Mouse (Mus musculus): Measurements from ENCODE around the gene Syt17. TPM values are rescaled to one million over a fixed set of nuclear protein-coding genes. Genes with fewer than 3 reads are reported as not detected.
A peak's percentile ranks its signal among the peaks of the same experiment; 100 is the strongest.

Syt17 gene
- polyA plus RNA-seq, 1 experiment = 0.25 TPM

DNA sequence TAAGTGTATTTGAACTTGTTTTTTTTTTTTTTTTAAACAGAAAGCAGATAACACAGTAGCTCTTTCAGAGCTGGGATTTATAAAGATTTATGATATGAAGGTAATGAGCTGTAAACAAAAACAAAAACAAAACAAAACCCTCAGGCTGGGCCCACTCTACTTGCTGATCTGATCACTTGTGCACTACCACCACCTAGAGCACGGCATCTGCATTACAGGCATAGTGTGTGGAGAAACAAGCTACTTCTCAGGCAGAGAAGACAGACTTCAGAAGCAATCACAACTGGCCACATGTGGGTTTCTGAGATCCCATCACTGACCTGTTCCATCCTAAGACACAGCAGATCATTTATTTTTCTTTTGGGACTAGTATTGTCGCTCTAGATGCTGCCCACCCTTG lies 38.6 kb downstream of the Syt17 start:
- Histone ChIP-seq H3K27ac (ENCODE audit: insufficient read depth, low read length) (no peak overlapping the region), H3K27me3 (ENCODE audit: control insufficient read depth, insufficient read depth, low read length) (no peaks in the 10 kb centered on the region), H3K36me3 (ENCODE audit: control insufficient read depth, insufficient read depth, low read length) (no peaks in the 10 kb centered on the region), H3K4me1 (ENCODE audit: control insufficient read depth, insufficient read depth, insufficient read length) (no peaks in the 10 kb centered on the region), H3K4me3 (ENCODE audit: extremely low read depth, insufficient read depth, insufficient read length) (no peak overlapping the region)
- DNase-seq (ENCODE audit: low read depth in 1 of 2, low spot score in 2 of 2) = no peak
- WGBS = 31% methylated on average over 2 of the region's 2 CpGs
- no peak for TF ChIP-seq POLR2A (IDR thresholded peaks at IDR 0.05; ENCODE audit: low read depth, low read length)
- peak; percentile 27; the same call in 1 of the 2 replicates for TF ChIP-seq CTCF (IDR thresholded peaks at IDR 0.05; ENCODE audit: extremely low read depth, insufficient read depth, insufficient read length, insufficient replicate concordance)

DNA sequence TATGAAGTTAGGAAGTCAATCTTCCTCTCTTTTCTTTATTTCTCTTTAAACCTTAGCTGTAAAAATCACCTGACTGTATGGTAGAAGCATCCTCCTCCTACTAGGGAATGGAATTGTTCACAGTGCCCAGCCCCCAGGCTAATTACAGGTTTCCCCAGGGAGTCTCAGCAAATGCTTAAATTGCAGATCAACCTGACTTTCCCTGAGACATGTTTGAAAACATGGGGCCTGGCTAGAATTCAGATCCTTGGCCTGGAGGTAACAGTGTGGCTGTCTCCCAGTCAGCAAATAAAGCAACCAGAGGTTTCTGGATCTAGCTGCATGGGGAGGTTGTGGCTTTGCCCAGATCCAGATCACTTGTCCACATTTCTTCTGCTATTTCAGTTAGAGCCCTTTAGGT lies 42.8 kb downstream of the Syt17 start:
- H3K4me3 ChIP-seq (ENCODE audit: extremely low read depth, insufficient read depth, insufficient read length) = no peak overlapping the region
- H3K4me1 ChIP-seq (ENCODE audit: control insufficient read depth, insufficient read depth, insufficient read length) = no peaks in the 10 kb centered on the region
- no peak overlapping the region for H3K27ac ChIP-seq (ENCODE audit: insufficient read depth, low read length)
- TF ChIP-seq POLR2A (IDR thresholded peaks at IDR 0.05; ENCODE audit: low read depth, low read length) (no peak), CTCF (IDR thresholded peaks at IDR 0.05; ENCODE audit: extremely low read depth, insufficient read depth, insufficient read length, insufficient replicate concordance) (no peak)
- H3K36me3 ChIP-seq (ENCODE audit: control insufficient read depth, insufficient read depth, low read length) = no peaks in the 10 kb centered on the region
- no peak for DNase-seq (ENCODE audit: low read depth in 1 of 2, low spot score in 2 of 2)
- H3K27me3 ChIP-seq (ENCODE audit: control insufficient read depth, insufficient read depth, low read length) = no peaks in the 10 kb centered on the region

DNA sequence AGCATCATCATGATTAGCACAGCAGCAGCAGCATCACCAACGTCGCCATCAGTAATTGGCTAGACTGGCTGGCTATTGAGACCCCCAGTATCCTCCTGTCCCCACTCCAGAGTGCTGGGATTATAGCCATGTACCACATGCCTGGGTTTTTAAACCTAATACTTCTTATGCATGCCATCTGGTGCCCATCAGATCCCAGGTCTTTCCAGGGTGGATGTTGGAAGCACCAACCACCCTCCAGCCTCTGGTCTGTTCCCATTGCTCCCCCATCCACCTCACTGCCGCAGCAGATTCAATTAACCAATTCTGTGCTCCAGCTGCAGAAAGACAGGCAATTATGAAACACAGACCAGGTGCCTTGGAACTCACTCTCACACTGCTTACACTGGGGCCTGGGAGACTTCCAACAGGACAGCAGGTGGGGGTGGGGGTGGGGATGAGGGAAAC lies 45.4 kb downstream of the Syt17 start:
- Histone ChIP-seq H3K4me1 (ENCODE audit: control insufficient read depth, insufficient read depth, insufficient read length) (no peaks in the 10 kb centered on the region), H3K27me3 (ENCODE audit: control insufficient read depth, insufficient read depth, low read length) (no peaks in the 10 kb centered on the region), H3K36me3 (ENCODE audit: control insufficient read depth, insufficient read depth, low read length) (no peaks in the 10 kb centered on the region), H3K27ac (ENCODE audit: insufficient read depth, low read length) (no peak overlapping the region), H3K4me3 (ENCODE audit: extremely low read depth, insufficient read depth, insufficient read length) (no peak overlapping the region)
- 80% methylated on average over 3 of the region's 3 CpGs for WGBS
- DNase-seq (ENCODE audit: low read depth in 1 of 2, low spot score in 2 of 2) = no peak
- no peak for TF ChIP-seq CTCF (IDR thresholded peaks at IDR 0.05; ENCODE audit: extremely low read depth, insufficient read depth, insufficient read length, insufficient replicate concordance)
- no peak for TF ChIP-seq POLR2A (IDR thresholded peaks at IDR 0.05; ENCODE audit: low read depth, low read length)

GRCm38 (mm10) chr7:118401949-118402348 lies 46.1 kb downstream of the Syt17 start:
- 82% methylated on average over 5 of the region's 5 CpGs for WGBS
- Histone ChIP-seq H3K36me3 (ENCODE audit: control insufficient read depth, insufficient read depth, low read length) (no peaks in the 10 kb centered on the region), H3K27ac (ENCODE audit: insufficient read depth, low read length) (no peak overlapping the region), H3K4me3 (ENCODE audit: extremely low read depth, insufficient read depth, insufficient read length) (no peak overlapping the region), H3K4me1 (ENCODE audit: control insufficient read depth, insufficient read depth, insufficient read length) (no peaks in the 10 kb centered on the region), H3K27me3 (ENCODE audit: control insufficient read depth, insufficient read depth, low read length) (no peaks in the 10 kb centered on the region)
- TF ChIP-seq POLR2A (IDR thresholded peaks at IDR 0.05; ENCODE audit: low read depth, low read length) (no peak), CTCF (IDR thresholded peaks at IDR 0.05; ENCODE audit: extremely low read depth, insufficient read depth, insufficient read length, insufficient replicate concordance) (no peak)
- no peak for DNase-seq (ENCODE audit: low read depth in 1 of 2, low spot score in 2 of 2)

DNA sequence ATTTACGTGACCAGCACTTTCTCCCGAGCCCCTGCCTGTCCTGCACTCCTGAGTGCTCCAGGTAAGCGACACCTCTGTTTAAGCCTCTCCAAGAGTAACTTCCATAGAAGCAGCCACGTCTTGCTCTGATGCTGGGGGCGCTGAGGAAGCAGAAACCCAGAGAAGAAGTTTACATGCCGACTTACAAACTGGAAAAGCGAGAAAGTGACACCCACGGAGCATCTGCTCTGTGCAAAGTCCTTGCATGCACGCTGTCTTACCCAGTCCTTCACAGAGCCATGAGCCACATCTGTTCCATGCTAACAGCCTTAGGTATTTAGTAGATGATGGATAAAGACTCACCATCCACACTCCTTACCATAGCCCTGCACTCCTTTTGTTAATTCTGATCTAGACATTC lies 48.3 kb downstream of the Syt17 start:
- Histone ChIP-seq H3K4me1 (ENCODE audit: control insufficient read depth, insufficient read depth, insufficient read length) (no peaks in the 10 kb centered on the region), H3K4me3 (ENCODE audit: extremely low read depth, insufficient read depth, insufficient read length) (no peak overlapping the region), H3K36me3 (ENCODE audit: control insufficient read depth, insufficient read depth, low read length) (no peaks in the 10 kb centered on the region), H3K27ac (ENCODE audit: insufficient read depth, low read length) (no peak overlapping the region), H3K27me3 (ENCODE audit: control insufficient read depth, insufficient read depth, low read length) (no peaks in the 10 kb centered on the region)
- DNase-seq (ENCODE audit: low read depth in 1 of 2, low spot score in 2 of 2) = no peak
- TF ChIP-seq CTCF (IDR thresholded peaks at IDR 0.05; ENCODE audit: extremely low read depth, insufficient read depth, insufficient read length, insufficient replicate concordance) = no peak
- no peak for TF ChIP-seq POLR2A (IDR thresholded peaks at IDR 0.05; ENCODE audit: low read depth, low read length)
- WGBS = 84% methylated on average over 9 of the region's 9 CpGs

DNA sequence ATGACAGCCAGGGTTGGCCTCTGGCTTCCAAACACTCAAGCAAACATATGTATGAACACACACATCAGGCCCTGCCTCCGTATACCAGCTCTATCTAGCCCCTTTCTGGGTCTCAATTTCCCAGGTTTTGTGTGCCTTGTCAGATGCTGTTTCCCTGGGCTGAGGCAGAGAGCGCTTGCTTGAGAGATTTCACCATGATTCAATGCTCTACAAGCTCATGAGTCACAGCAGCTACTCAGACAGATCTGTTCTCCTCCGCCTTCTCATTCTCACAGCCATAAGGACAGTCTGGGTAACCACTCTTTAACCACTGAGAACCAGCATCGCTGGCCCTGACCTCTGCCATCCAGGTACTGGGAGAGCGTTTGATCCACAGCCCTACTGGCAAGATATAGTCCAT lies 57.3 kb downstream of the Syt17 start:
- no peaks in the 10 kb centered on the region for H3K4me1 ChIP-seq (ENCODE audit: control insufficient read depth, insufficient read depth, insufficient read length)
- no peak overlapping the region for H3K27ac ChIP-seq (ENCODE audit: insufficient read depth, low read length)
- TF ChIP-seq POLR2A (IDR thresholded peaks at IDR 0.05; ENCODE audit: low read depth, low read length) = no peak
- TF ChIP-seq CTCF (IDR thresholded peaks at IDR 0.05; ENCODE audit: extremely low read depth, insufficient read depth, insufficient read length, insufficient replicate concordance) = no peak
- H3K27me3 ChIP-seq (ENCODE audit: control insufficient read depth, insufficient read depth, low read length) = no peaks in the 10 kb centered on the region
- no peaks in the 10 kb centered on the region for H3K36me3 ChIP-seq (ENCODE audit: control insufficient read depth, insufficient read depth, low read length)
- DNase-seq (ENCODE audit: low read depth in 1 of 2, low spot score in 2 of 2) = no peak
- H3K4me3 ChIP-seq (ENCODE audit: extremely low read depth, insufficient read depth, insufficient read length) = no peak overlapping the region
- WGBS = 84% methylated on average over 5 of the region's 5 CpGs

DNA sequence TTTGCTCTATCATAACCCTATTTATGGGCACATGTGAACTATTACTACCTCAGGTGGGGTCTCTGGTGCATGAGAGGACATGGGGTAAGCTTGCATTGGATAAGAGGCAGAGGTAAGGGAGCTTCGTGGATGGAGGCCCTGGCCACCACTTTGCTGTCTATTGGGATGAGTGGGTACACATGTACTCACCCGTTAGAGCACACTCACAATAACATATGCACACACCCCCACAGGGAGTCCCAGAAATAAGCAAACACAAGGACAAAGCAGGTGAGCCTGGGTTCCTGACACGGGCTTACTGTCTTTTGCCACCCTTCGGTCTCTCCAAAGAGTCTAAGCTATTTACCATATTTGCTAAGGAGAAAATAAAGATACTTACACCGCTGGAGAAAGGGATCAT lies 67.0 kb downstream of the Syt17 start:
- no peak for TF ChIP-seq CTCF (IDR thresholded peaks at IDR 0.05; ENCODE audit: extremely low read depth, insufficient read depth, insufficient read length, insufficient replicate concordance)
- TF ChIP-seq POLR2A (IDR thresholded peaks at IDR 0.05; ENCODE audit: low read depth, low read length) = no peak
- WGBS = 85% methylated on average over 5 of the region's 5 CpGs
- no peaks in the 10 kb centered on the region for H3K27me3 ChIP-seq (ENCODE audit: control insufficient read depth, insufficient read depth, low read length)

More for the DNA sequence above, 67.0 kb downstream of the Syt17 start:
- H3K27ac ChIP-seq (ENCODE audit: insufficient read depth, low read length) = no peak overlapping the region
- no peaks in the 10 kb centered on the region for H3K36me3 ChIP-seq (ENCODE audit: control insufficient read depth, insufficient read depth, low read length)
- no peak for DNase-seq (ENCODE audit: low read depth in 1 of 2, low spot score in 2 of 2)
- no peaks in the 10 kb centered on the region for H3K4me1 ChIP-seq (ENCODE audit: control insufficient read depth, insufficient read depth, insufficient read length)
- no peak overlapping the region for H3K4me3 ChIP-seq (ENCODE audit: extremely low read depth, insufficient read depth, insufficient read length)
